Mouse (Mus musculus) embryo, embryonic 9.5 days (tissue): ENCODE results near the gene Cep135.

Experiments used
- DNase-seq: peaks from one replicate; pipeline ENCODE4 v3.0.0-alpha.2; 2017; ENCODE audit errors: extremely low spot score

The Cep135 gene

GRCm38 (mm10) chr5:76684658-76685605, 96.4 kb downstream of the Cep135 start:
- no peak for DNase-seq

GRCm38 (mm10) chr5:76687961-76688600, 99.6 kb downstream of the Cep135 start:
- no peak for DNase-seq

GRCm38 (mm10) chr5:76688643-76689042, 100.1 kb downstream of the Cep135 start:
- DNase-seq = no peak

GRCm38 (mm10) chr5:76690177-76690593, 101.7 kb downstream of the Cep135 start:
- no peak for DNase-seq

GRCm38 (mm10) chr5:76691251-76691650, 102.8 kb downstream of the Cep135 start:
- no peak for DNase-seq

- DNase-seq = no peak
Measured at GRCm38 (mm10) chr5:76691706-76692424, 103.4 kb downstream of the Cep135 start.
